15 mouse cellular contexts compared by ENCODE assay signal in the genomic region with DNA sequence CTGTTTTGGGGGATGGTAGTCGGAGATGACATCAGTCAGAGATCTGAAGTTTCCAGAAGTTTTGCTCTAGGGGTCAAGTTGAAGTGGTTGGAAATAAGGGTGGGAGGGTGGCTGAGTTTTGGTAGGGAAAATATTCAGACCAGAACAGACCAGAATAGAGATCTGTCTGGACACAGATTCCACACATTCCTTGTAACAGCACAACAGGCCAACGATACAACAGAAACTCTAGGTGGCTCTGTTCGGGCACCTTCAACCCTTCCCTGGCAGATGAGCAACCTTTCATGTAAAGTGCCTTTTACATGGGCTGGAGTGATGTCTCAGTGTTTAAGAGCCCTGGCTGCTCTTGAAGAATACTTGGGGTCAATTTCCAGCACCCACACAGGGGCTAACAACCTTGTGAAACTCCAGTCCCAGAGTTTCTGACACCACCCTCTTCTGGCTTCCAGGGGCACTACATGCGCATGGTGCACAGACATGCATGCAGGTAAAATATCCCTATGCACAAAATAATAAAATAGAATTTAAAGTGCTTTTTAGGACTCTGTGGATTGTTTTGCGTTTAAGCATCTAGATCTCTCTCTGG. TPM values are rescaled to one million over a fixed set of nuclear protein-coding genes. Genes with fewer than 3 reads are reported as not detected.
DNase-seq lines count a peak whose midpoint lies in the region; ATAC-seq and TF ChIP-seq lines count a peak whose summit lies in the region.
"Had no signal": no experiment of that assay in that cellular context is flagged by ENCODE, and none has a peak within 500 bp of the region (broad histone marks: within the 10 kb centered on the region; RNA-seq: fewer than 3 reads in every experiment).

No protein-coding gene starts in this region.

- H3K36me3 ChIP-seq in midbrain, postnatal 0 days (ENCODE audit: insufficient read depth, low read length) = no peaks in the 10 kb centered on the region
- H3K36me3 ChIP-seq in midbrain, embryonic 13.5 days = no peaks in the 10 kb centered on the region
- H3K36me3 ChIP-seq: midbrain, embryonic 12.5 days had no signal

- no peaks in the 10 kb centered on the region for H3K4me1 ChIP-seq in midbrain, postnatal 0 days (ENCODE audit: insufficient read depth, low read length)
- H3K4me1 ChIP-seq in midbrain, embryonic 13.5 days (replicated peaks) = no peaks in the 10 kb centered on the region
- H3K4me1 ChIP-seq: midbrain, embryonic 12.5 days had no signal

- TF ChIP-seq CTCF in midbrain, postnatal 0 days (IDR thresholded peaks at IDR 0.05) = peak; percentile 35

- H3K4me3 ChIP-seq in midbrain, postnatal 0 days (ENCODE audit: low read depth, low read length) = no peak overlapping the region
- H3K4me3 ChIP-seq in midbrain, embryonic 13.5 days (replicated peaks) = no peak overlapping the region
- H3K4me3 ChIP-seq: midbrain, embryonic 12.5 days had no signal

- no peaks in the 10 kb centered on the region for H3K9me3 ChIP-seq in midbrain, postnatal 0 days (ENCODE audit: low read length)
- 0 out of 2 replicates have a peak, but pooled peaks cover 3% of the 10 kb centered on the region for H3K9me3 ChIP-seq in midbrain, embryonic 13.5 days
- H3K9me3 ChIP-seq: midbrain, embryonic 12.5 days had no signal

- H3K9ac ChIP-seq in midbrain, postnatal 0 days (replicated peaks; ENCODE audit: low read length, poor library complexity, severe bottlenecking) = no peak overlapping the region
- H3K9ac ChIP-seq in midbrain, embryonic 13.5 days (replicated peaks) = no peak overlapping the region
- H3K9ac ChIP-seq: liver, embryonic 14.5 days; midbrain, embryonic 12.5 days had no signal

- H3K4me2 ChIP-seq in midbrain, postnatal 0 days (ENCODE audit: low read depth, low read length, poor library complexity, severe bottlenecking) = no peak overlapping the region
- no peak overlapping the region for H3K4me2 ChIP-seq in midbrain, embryonic 13.5 days (replicated peaks)
- H3K4me2 ChIP-seq: midbrain, embryonic 12.5 days had no signal

- no peak for ATAC-seq in midbrain, postnatal 0 days (ENCODE audit: low FRiP score)
- no peak for ATAC-seq in midbrain, embryonic 13.5 days
- no peak for ATAC-seq in CD4-positive, CD25-positive, alpha-beta regulatory T cell, adult 4 months
- ATAC-seq: forebrain, embryonic 14.5 days had no signal

- peak; percentile 13 for DNase-seq in embryo, embryonic 10.5 days (ENCODE audit: low spot score)
- no peak for DNase-seq in embryo, embryonic 9.5 days (ENCODE audit: extremely low spot score)
- peak; percentile 42 for DNase-seq in kidney, adult 9 months
- no peak for DNase-seq in kidney, adult 11 months
- DNase-seq in midbrain, postnatal 0 days (ENCODE audit: low spot score) = no peak
- no peak for DNase-seq in spleen, postnatal 10 days (ENCODE audit: low spot score in 2 of 2)
- DNase-seq: cerebellum, adult 9-11 months; gastrocnemius, postnatal 25 days; layer of hippocampus, adult 9-11 months; left cerebral cortex, postnatal 4 days had no signal

- no peak overlapping the region for H3K27ac ChIP-seq in midbrain, postnatal 0 days (ENCODE audit: low read depth, low read length)
- no peak overlapping the region for H3K27ac ChIP-seq in midbrain, embryonic 13.5 days
- H3K27ac ChIP-seq: liver, embryonic 14.5 days; midbrain, embryonic 12.5 days had no signal

- H3K27me3 ChIP-seq in midbrain, postnatal 0 days (ENCODE audit: insufficient read depth, low read length) = no peaks in the 10 kb centered on the region
- no peaks in the 10 kb centered on the region for H3K27me3 ChIP-seq in midbrain, embryonic 13.5 days
- H3K27me3 ChIP-seq: midbrain, embryonic 12.5 days had no signal

- WGBS in midbrain, postnatal 0 days = 88% methylated on average over 5 of the region's 5 CpGs
- WGBS in midbrain, embryonic 13.5 days = 89% methylated on average over 5 of the region's 5 CpGs

RNA-seq across cellular contexts. Expression of gene Asb13, which starts 33.5 kb away (rescaled TPM):
- total RNA-seq in midbrain, postnatal 0 days (2014; rRNA removed) = 10.9 and 16.8 TPM in 2 replicates
- polyA plus RNA-seq in midbrain, postnatal 0 days (2015; fragmentation: Nextera tagmentation; extraction: Ambion mirVana) = 15.1 and 17.3 TPM in 2 replicates
- 12.6 and 16.2 TPM in 2 replicates for polyA plus RNA-seq in midbrain, embryonic 13.5 days (2015; fragmentation: Nextera tagmentation; extraction: Ambion mirVana)
- polyA plus RNA-seq in CD4-positive, CD25-positive, alpha-beta regulatory T cell, adult 4 months (2017; shearing (Covaris generic)) = 10 to 100 TPM; 24.9 to 35.4 TPM

RNA-seq across cellular contexts. Expression of gene Fam208b, which starts 56.5 kb away (rescaled TPM):
- 34.9 and 40.8 TPM in 2 replicates for total RNA-seq in midbrain, postnatal 0 days (2014; rRNA removed)
- polyA plus RNA-seq in midbrain, postnatal 0 days (2015; fragmentation: Nextera tagmentation; extraction: Ambion mirVana) = 6.8 and 10.1 TPM in 2 replicates
- 19.7 and 23.2 TPM in 2 replicates for polyA plus RNA-seq in midbrain, embryonic 13.5 days (2015; fragmentation: Nextera tagmentation; extraction: Ambion mirVana)
- polyA plus RNA-seq in CD4-positive, CD25-positive, alpha-beta regulatory T cell, adult 4 months (2017; shearing (Covaris generic)) = 10 to 100 TPM; 32.0 to 33.3 TPM

Comparison
In these comparisons a context has a peak if more than half of its experiments do, and no peak if none do; other contexts are left out.
1. DNase-seq: peak in embryo, embryonic 10.5 days (single experiment) and kidney, adult 9 months (single experiment); none in embryo, embryonic 9.5 days (single experiment), kidney, adult 11 months (single experiment), midbrain, postnatal 0 days (single experiment) and spleen, postnatal 10 days (0 of 2).